Mouse (Mus musculus): Measurements from ENCODE around the gene Dyrk1a.

DNA sequence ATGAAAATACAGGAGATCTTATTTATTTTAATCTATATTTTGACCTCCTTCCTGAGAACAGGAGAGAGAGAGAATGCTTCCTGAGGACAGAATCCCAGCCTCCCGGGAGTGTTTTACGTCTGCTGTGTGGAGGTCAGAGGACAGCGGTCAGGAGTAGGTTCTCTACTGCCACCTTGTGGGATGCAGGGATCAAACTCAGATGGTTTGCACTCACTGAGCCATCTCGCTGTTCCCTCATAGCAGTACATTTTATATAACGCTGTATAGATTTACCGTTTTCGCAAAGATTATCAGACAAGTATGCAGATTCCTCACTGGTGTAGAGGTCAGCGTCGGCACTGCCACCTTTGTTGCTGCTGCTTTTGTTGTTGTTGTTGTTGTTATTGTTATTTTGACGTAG is 48.7 kb downstream of the Dyrk1a start:
- TF ChIP-seq CTCF (IDR thresholded peaks at IDR 0.05; ENCODE audit: low read depth), result peak; percentile 91
- no peak for TF ChIP-seq EP300 (IDR thresholded peaks at IDR 0.05; ENCODE audit: low read depth)
